Mouse (Mus musculus) cerebellum, adult 2 months (tissue): ENCODE results near the gene Ubxn7.

Experiments used
- CTCF ChIP-seq: fragments of 200-500 bp; IDR thresholded peaks from 2 replicates; pipeline ENCODE4 v1.5.1; 2011; ENCODE audit warnings: low read depth, mild to moderate bottlenecking, control low read depth, low read length, moderate library complexity, borderline replicate concordance; ENCODE audit not compliant: insufficient read depth
- POLR2A ChIP-seq: fragments of 200-500 bp; IDR thresholded peaks from 2 replicates; pipeline ENCODE4 v1.6.1; 2011; ENCODE audit warnings: low read length, control low read depth, borderline replicate concordance; ENCODE audit not compliant: insufficient read depth

- TF ChIP-seq POLR2A = no peak
- no peak for TF ChIP-seq CTCF
Measured at GRCm38 (mm10) chr16:32316601-32317000, 15.5 kb upstream of the Ubxn7 start.
